8 mouse cellular contexts compared by ENCODE assay signal in genomic region chr6:120463884-120464283, GRCm38 (mm10). TPM values are rescaled to one million over a fixed set of nuclear protein-coding genes. Genes with fewer than 3 reads are reported as not detected.
DNase-seq lines count a peak whose midpoint lies in the region; ATAC-seq and TF ChIP-seq lines count a peak whose summit lies in the region.

No protein-coding gene starts in this region.

- no peaks in the 10 kb centered on the region for H3K9me3 ChIP-seq in hindbrain, embryonic 11.5 days (ENCODE audit: control insufficient read depth, low read length)
- no peaks in the 10 kb centered on the region for H3K9me3 ChIP-seq in limb, embryonic 15.5 days

- H3K4me3 ChIP-seq in heart, adult 2 months, result peak overlapping the region; percentile 59
- H3K4me3 ChIP-seq in cortical plate, adult 2 months (ENCODE audit: insufficient read depth, low read length), result peak overlapping the region; percentile 43
- H3K4me3 ChIP-seq in hindbrain, embryonic 11.5 days (ENCODE audit: low read depth, low read length), result peak overlapping the region; percentile 57
- peak overlapping the region; percentile 66 for H3K4me3 ChIP-seq in limb, embryonic 15.5 days

- no peaks in the 10 kb centered on the region; the same call in 1 of the 2 replicates for H3K4me1 ChIP-seq in heart, adult 2 months (ENCODE audit: control insufficient read depth, insufficient read depth, low read length)
- H3K4me1 ChIP-seq in cortical plate, adult 2 months (ENCODE audit: control insufficient read depth, insufficient read depth, low read length), result no peaks in the 10 kb centered on the region
- H3K4me1 ChIP-seq in hindbrain, embryonic 11.5 days (replicated peaks; ENCODE audit: control insufficient read depth, insufficient read depth, low read length), result no peaks in the 10 kb centered on the region
- H3K4me1 ChIP-seq in limb, embryonic 15.5 days, result peaks cover 17% of the 10 kb centered on the region

- 2% methylated on average over 11 of the region's 11 CpGs for WGBS in heart, adult 2 months
- 6% methylated on average over 11 of the region's 11 CpGs for WGBS in hindbrain, embryonic 11.5 days
- 3% methylated on average over 11 of the region's 11 CpGs for WGBS in limb, embryonic 15.5 days

- peak; percentile 14 for TF ChIP-seq CTCF in heart, adult 2 months (IDR thresholded peaks at IDR 0.05)
- no peak for TF ChIP-seq CTCF in cortical plate, adult 2 months (IDR thresholded peaks at IDR 0.05; ENCODE audit: extremely low read depth, insufficient read depth, low read length)

- peak overlapping the region; percentile 82 for H3K4me2 ChIP-seq in hindbrain, embryonic 11.5 days (replicated peaks; ENCODE audit: low read depth, low read length)
- peak overlapping the region; percentile 70 for H3K4me2 ChIP-seq in limb, embryonic 15.5 days

- H3K79me2 ChIP-seq in heart, adult 2 months (replicated peaks; ENCODE audit: control insufficient read depth, insufficient read depth, low read length), result no peaks in the 10 kb centered on the region

- no peak overlapping the region for H3K27ac ChIP-seq in heart, adult 2 months
- H3K27ac ChIP-seq in cortical plate, adult 2 months (ENCODE audit: insufficient read depth, low read length), result no peak overlapping the region
- H3K27ac ChIP-seq in hindbrain, embryonic 11.5 days (ENCODE audit: low read depth, low read length), result no peak overlapping the region
- no peak overlapping the region for H3K27ac ChIP-seq in limb, embryonic 15.5 days

- peak in 1 of 2 experiments; percentile 51 for DNase-seq in heart, adult 2 months
- no peak for DNase-seq in heart, postnatal 25 days (ENCODE audit: low spot score)
- peak; percentile 32 for DNase-seq in hindbrain, embryonic 11.5 days (ENCODE audit: low spot score)
- no peak for DNase-seq in urinary bladder, adult 2 months (ENCODE audit: low spot score)
- DNase-seq in right cerebral cortex, postnatal 25 days, result no peak

- no peaks in the 10 kb centered on the region for H3K27me3 ChIP-seq in heart, adult 2 months (ENCODE audit: control insufficient read depth, insufficient read depth, low read length)
- peaks cover 25% of the 10 kb centered on the region for H3K27me3 ChIP-seq in hindbrain, embryonic 11.5 days (ENCODE audit: control insufficient read depth, insufficient read depth, low read length)
- H3K27me3 ChIP-seq in limb, embryonic 15.5 days, result peaks cover 36% of the 10 kb centered on the region

- no peak for TF ChIP-seq EP300 in heart, adult 2 months (IDR thresholded peaks at IDR 0.05; ENCODE audit: insufficient read depth, low read depth, low read length)

- H3K9ac ChIP-seq in heart, adult 2 months (ENCODE audit: low read depth, low read length), result peak overlapping the region; percentile 83
- no peak overlapping the region for H3K9ac ChIP-seq in hindbrain, embryonic 11.5 days (ENCODE audit: low read depth, low read length)
- H3K9ac ChIP-seq in limb, embryonic 15.5 days, result peak overlapping the region; percentile 37; the same call in 1 of the 2 replicates

- TF ChIP-seq POLR2A in heart, adult 2 months (IDR thresholded peaks at IDR 0.05; ENCODE audit: insufficient read depth, low read depth, low read length), result no peak
- no peak for TF ChIP-seq POLR2A in cortical plate, adult 2 months (IDR thresholded peaks at IDR 0.05; ENCODE audit: extremely low read depth, insufficient read depth, low read length)

- no peaks in the 10 kb centered on the region for H3K36me3 ChIP-seq in heart, adult 2 months (ENCODE audit: control insufficient read depth, insufficient read depth, low read length)
- no peaks in the 10 kb centered on the region for H3K36me3 ChIP-seq in hindbrain, embryonic 11.5 days (ENCODE audit: control insufficient read depth, insufficient read depth, low read length)
- no peaks in the 10 kb centered on the region for H3K36me3 ChIP-seq in limb, embryonic 15.5 days

- peak; percentile 28; the same call in 1 of the 2 replicates for ATAC-seq in hindbrain, embryonic 11.5 days (ENCODE audit: low FRiP score)
- ATAC-seq in limb, embryonic 15.5 days (ENCODE audit: insufficient number of reproducible peaks, low FRiP score, low TSS enrichment, low read depth), result no peak
- ATAC-seq in monocyte, adult 5-6 weeks (replicated peaks; ENCODE audit: insufficient number of reproducible peaks, low FRiP score, low TSS enrichment, poor library complexity, severe bottlenecking), result peak; percentile 24

- intact Hi-C loops in heart, adult 2 months (cut with DNase I), result no loop called here
- intact Hi-C loops in heart, postnatal 25 days (cut with DNase I), result no loop called here

RNA-seq across cellular contexts. Expression of gene Il17ra, which starts 0.8 kb away (rescaled TPM):
- 1 to 10 TPM; 2.1 to 2.4 TPM for total RNA-seq in heart, adult 2 months (2021)
- 5.4 and 5.9 TPM in 2 replicates for polyA plus RNA-seq in heart, adult 2 months (2012; rRNA removed)
- 1 to 10 TPM; 2.4 to 3.0 TPM for total RNA-seq in heart, postnatal 25 days (2021)
- 16.6 and 17.9 TPM in 2 replicates for polyA plus RNA-seq in cortical plate, adult 2 months (2012; rRNA removed)
- polyA plus RNA-seq in hindbrain, embryonic 11.5 days (2014; fragmentation: Nextera tagmentation; extraction: Ambion mirVana), result 2.8 and 5.4 TPM in 2 replicates
- 8.1 and 8.7 TPM in 2 replicates for polyA plus RNA-seq in limb, embryonic 15.5 days (2015; fragmentation: Nextera tagmentation; extraction: Ambion mirVana)
- total RNA-seq in monocyte, adult 5-6 weeks (2017), result 155 to 206 TPM (median 192 TPM) in 3 replicates
- 6.8 and 7.3 TPM in 2 replicates for polyA plus RNA-seq in urinary bladder, adult 2 months (2012; rRNA removed)

RNA-seq across cellular contexts. Expression of gene Tmem121b, which starts 29.7 kb away (rescaled TPM):
- total RNA-seq in heart, adult 2 months (2021), result not detected
- polyA plus RNA-seq in heart, adult 2 months (2012; rRNA removed), result not detected in 2 replicates
- not detected for total RNA-seq in heart, postnatal 25 days (2021)
- 39.3 and 40.5 TPM in 2 replicates for polyA plus RNA-seq in cortical plate, adult 2 months (2012; rRNA removed)
- polyA plus RNA-seq in hindbrain, embryonic 11.5 days (2014; fragmentation: Nextera tagmentation; extraction: Ambion mirVana), result 1.0 and 1.8 TPM in 2 replicates
- polyA plus RNA-seq in limb, embryonic 15.5 days (2015; fragmentation: Nextera tagmentation; extraction: Ambion mirVana), result 0.05 TPM in 1 of 2 replicates, not detected in the other
- total RNA-seq in monocyte, adult 5-6 weeks (2017), result 4.9 to 12.3 TPM (median 10.3 TPM) in 3 replicates
- polyA plus RNA-seq in urinary bladder, adult 2 months (2012; rRNA removed), result 0.01 TPM in 2 replicates

Comparison
In these comparisons a context has a peak if more than half of its experiments do, and no peak if none do; other contexts are left out.
1. RNA of gene Tmem121b, which starts 29.7 kb away (polyA plus RNA-seq): 39.3 to 40.5 TPM in cortical plate, adult 2 months; 1.0 to 1.8 TPM in hindbrain, embryonic 11.5 days, 0.01 TPM in urinary bladder, adult 2 months, 0.05 TPM in limb, embryonic 15.5 days and not detected in heart, adult 2 months; every median in the first group is over 10 times any median in the second.
2. Peak in every context shown above with its lines, with median percentiles within 50 percentile points of each other: H3K4me3 ChIP-seq.